Mouse (Mus musculus) left cerebral cortex, adult 2 months (tissue): ENCODE data around the gene Ifnk. TPM values are rescaled to one million over a fixed set of nuclear protein-coding genes. Genes with fewer than 3 reads are reported as not detected.

ENCODE experiments used
- DNase-seq, 2 experiments: peaks; one replicate each; pipeline ENCODE4 v3.0.0; 2021 to 2022; ENCODE audit warnings: low spot score in 2 of 2, mixed read lengths in 1 of 2; ENCODE audit errors: extremely low spot score in 1 of 2
- H3K27ac ChIP-seq: fragments of 200-600 bp; 2 replicates; pipeline ENCODE4 v1.8.1; 2022
- H3K4me3 ChIP-seq: fragments of 200-600 bp; 2 replicates; pipeline ENCODE4 v1.8.1; 2022
- CTCF ChIP-seq: fragments of 200-600 bp; IDR thresholded peaks from 2 replicates; pipeline ENCODE4 v1.8.1; 2022; ENCODE audit warnings: antibody characterized with exemption, mild to moderate bottlenecking, moderate library complexity
- intact Hi-C: fragments of 180-260 bp; cut with DNase I; formaldehyde crosslinking; loops from one replicate; pipeline ENCODE4 v1.15.1; 2025
- total RNA-seq, 2 experiments: library from RNA; stranded (reverse); gene quantifications; 2 replicates each; pipeline ENCODE4 v1.2.3; 2021

Gene Ifnk
- total RNA-seq, 2 experiments from 2014 or later = not detected

DNA sequence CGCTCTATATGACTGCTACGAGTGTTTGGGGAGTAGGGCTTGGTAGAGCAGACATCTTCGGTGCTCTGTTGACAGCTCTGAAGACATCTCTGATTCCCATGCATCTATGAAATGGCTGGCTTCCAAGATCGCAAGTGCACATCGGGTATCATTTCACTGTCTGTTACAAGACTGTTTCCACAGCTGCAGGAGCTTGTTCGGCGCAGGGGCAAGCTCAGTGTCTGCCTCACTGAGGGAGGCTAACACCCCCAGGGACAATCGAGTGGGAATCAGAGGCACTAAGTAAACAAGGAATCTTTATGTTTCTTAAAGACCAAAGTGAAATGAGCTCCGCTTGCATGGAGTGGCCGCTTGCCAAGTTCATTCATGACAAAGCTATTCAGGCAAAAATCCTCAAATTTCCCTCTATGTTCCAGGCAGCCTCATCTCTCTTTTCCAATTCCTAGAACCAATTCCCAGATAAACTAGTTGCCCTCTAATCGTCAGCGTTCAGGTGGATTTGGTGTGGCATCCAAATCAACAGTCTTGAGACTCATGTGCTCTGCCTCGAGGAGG lies 17.8 kb downstream of the Ifnk start:
- Histone ChIP-seq H3K27ac (no peak overlapping the region), H3K4me3 (no peak overlapping the region)
- no peak for DNase-seq
- intact Hi-C loops = no loop called here
- no peak for TF ChIP-seq CTCF

DNA sequence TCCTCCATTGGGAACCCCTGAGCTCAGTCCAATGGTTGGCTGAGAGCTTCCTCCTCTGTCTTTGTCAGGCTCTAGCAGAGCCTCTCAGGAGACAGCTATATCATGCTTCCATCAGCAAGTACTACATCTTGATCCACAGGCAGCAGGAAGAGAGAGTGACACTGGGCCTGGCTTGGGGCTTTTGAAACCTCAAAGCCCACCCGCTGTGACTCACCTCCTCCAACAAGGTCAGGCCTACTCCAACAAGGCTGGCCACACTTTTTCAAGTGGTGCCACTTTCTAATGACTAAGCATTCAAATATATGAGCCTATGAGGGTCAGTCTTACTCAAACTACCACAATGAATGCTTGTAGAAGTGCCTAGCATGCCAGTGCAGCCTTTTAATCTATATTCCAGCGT lies 20.6 kb downstream of the Ifnk start:
- H3K27ac ChIP-seq = no peak overlapping the region
- no peak for DNase-seq
- no peak overlapping the region for H3K4me3 ChIP-seq
- TF ChIP-seq CTCF = no peak
- intact Hi-C loops = no loop called here

DNA sequence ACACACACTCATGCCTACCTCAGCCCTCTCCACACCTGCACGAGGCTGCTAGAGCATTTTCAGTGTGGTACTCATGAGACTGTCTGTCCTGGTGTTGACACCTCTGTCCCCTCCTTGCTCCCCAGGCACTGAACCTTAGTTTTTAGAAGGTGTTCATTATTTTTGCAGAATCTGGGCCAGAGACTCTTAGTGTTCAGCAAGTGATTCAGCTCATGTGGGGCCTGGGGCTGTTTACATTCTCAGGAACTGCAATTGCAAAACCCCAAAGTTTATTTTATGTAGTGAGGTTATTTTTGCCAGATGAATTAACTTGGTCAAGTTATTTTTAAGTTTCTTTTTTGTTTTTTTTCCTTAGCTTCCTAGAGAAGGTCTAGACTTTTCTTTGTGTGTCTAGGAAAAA lies 21.7 kb downstream of the Ifnk start:
- intact Hi-C loops = no loop called here
- H3K4me3 ChIP-seq = no peak overlapping the region
- no peak for TF ChIP-seq CTCF
- DNase-seq = no peak
- H3K27ac ChIP-seq = no peak overlapping the region

DNA sequence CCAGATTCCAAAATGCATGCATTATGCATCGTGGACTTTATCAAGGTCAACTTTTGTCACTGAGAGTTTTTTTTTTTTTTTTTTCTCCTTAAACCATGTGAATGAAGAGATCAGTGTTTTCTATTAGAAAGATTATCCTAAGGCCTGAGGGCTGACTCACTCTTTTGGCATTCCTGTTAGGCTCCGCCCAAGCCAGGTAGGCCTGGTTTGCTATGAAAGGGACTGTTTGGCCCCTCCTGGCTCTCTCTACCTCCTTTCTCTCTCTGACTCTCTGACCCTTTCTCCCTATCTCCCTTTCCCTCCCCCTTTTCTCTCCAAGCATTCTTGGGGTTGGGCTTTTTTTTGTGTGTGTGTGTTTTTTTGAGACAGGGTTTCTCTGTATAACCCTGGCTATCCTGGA lies 23.7 kb downstream of the Ifnk start:
- H3K27ac ChIP-seq = no peak overlapping the region
- no peak for TF ChIP-seq CTCF
- intact Hi-C loops = no loop called here
- H3K4me3 ChIP-seq = no peak overlapping the region
- DNase-seq = no peak

DNA sequence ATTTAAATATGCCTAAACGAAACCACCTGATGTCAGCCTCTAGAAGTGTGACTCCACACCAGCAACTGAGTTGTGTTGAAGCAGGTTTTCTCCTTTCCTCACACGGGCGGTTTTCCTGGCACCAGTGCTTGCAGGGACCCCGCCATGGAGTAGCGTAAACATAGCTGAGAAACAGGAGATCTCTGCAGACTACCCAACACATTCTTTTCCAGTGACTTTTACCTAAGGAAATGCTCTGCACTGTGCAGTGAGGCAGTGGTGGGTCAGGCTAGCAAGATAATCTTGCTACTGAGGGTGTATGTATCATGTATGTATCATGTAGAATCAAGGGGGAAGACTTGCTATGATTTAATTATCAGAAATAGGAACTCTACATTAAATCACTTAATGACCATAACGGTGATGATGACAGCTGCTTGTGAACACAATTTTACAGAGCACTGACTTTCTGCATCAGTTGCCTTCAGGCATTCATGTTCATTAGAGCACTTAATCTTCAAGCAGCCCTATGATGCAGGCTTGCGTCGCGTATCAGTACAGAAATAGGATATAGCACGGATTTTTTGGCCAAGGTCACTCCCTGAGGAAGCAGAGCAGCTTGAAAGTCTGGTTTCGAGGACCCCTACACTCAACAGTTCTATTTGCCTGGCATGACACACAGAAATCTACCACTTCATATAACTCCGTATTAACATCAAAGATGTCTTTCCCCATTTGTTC lies 26.2 kb downstream of the Ifnk start:
- intact Hi-C loops = no loop called here
- Histone ChIP-seq H3K4me3 (no peak overlapping the region), H3K27ac (no peak overlapping the region)
- no peak for TF ChIP-seq CTCF
- DNase-seq = no peak

DNA sequence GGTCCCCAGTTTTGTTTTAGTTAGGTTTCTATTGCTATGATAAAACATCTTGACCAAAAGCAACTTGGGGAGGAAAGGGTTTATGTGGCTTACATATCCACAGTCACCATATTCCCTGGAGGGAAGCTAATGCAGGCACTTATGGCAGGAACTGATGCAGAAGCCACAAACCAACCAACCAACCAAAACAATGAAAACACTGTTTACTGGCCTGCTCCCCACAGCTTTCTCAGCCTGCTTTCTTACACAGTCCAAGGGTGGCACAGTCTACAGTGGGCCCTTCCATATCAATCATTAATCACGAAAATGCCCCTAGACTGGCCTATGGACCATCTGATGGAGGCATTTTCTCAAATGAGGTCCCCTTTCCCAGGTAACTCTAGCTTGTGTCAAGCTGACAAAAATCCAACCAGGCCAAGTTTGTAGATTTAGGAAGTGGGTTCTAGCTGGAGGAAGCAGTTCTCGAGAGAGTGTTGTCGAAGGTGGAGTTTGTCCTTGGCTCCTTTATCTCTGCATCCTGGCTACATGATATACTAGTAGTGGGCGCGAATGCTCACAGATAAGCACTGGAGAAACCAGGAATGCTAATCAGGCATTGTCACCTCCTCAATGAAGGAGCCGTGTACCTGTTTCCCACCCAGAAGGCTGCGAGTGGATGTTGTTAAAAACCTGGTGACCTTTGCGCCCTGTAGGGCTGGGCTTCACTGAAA lies 35.9 kb downstream of the Ifnk start:
- Histone ChIP-seq H3K4me3 (no peak overlapping the region), H3K27ac (no peak overlapping the region)
- TF ChIP-seq CTCF = no peak
- no peak for DNase-seq
- intact Hi-C loops = no loop called here

DNA sequence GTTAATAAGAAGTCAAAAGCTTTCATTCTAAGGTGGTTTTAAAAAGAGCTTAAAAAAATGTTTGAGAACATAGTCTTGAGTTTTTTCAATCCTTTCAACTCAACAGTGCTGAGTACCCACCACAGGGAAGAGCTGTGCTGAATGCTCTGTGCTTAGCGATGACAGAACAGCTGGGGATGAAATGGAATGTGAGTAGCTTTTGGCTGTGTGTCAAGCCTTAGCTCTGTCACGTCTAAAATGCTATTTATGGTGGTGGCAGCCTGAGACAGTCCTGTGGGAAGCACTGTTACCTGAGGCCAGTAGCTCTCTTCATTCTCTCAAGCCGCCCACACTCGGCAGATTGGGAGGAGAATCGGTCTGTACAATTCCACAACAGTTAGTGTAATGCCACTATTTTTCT lies 37.9 kb downstream of the Ifnk start:
- H3K27ac ChIP-seq = no peak overlapping the region
- no peak overlapping the region for H3K4me3 ChIP-seq
- DNase-seq = peak in 1 of 2 experiments; percentile 20
- TF ChIP-seq CTCF = no peak
- intact Hi-C loops = no loop called here

DNA sequence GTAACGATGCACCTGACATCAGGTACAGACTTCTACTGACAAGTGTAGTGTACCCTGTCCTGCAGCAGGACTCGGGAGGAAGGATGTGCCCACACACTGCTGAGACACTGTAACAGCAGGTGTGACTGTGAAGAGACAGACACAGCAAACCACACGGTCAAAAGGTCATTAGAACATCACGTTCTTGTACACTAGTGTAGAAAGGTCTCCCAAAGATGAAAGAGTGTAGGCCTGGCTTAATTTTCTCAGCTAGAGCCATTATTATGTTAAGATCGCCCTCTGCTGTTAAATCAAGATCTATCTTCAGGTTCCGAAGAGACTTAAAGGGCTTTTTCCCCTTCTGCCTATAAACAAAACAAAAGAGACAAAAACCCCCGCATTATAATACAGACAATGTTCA lies 40.9 kb downstream of the Ifnk start:
- no peak overlapping the region for H3K27ac ChIP-seq
- DNase-seq = no peak
- intact Hi-C loops = loop anchor here (1.0 kb wide), 1 partner anchor 234 kb away; no protein-coding TSS in a partner anchor
- TF ChIP-seq CTCF = peak; percentile 55
- H3K4me3 ChIP-seq = no peak overlapping the region

DNA sequence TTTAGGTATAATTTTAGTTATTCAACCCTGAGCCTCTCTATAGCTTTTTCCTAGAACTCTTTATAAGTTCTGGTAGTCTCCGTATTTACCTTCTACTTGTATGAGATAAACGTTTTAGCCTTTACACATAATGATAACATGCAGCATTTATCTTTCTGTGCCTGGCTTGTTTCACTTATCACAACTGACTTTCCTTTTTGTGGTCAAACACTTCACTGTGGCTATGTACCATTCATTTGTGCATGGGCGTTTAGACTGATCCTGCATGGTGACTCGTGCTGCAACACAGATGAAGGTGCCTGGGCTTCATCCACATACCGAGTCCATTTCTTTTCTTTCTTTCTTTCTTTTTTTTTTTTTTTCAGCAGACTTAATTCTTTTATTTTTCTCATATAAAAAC lies 49.8 kb downstream of the Ifnk start:
- no peak for DNase-seq
- no peak overlapping the region for H3K27ac ChIP-seq
- intact Hi-C loops = no loop called here
- no peak for TF ChIP-seq CTCF
- no peak overlapping the region for H3K4me3 ChIP-seq

Other genes with a start within 250 kb of the Ifnk start
- 1 to 10 TPM; 2.8 to 4.0 TPM for gene Mob3b, start 5.4 kb downstream of the Ifnk start, total RNA-seq
- 10 to 100 TPM; 23.3 to 26.8 TPM for gene C9orf72, start 74.1 kb downstream of the Ifnk start, total RNA-seq